Mouse (Mus musculus) heart, adult 2 months (tissue): Measurements from ENCODE around the gene Bri3bp.

Experiments used
- CTCF ChIP-seq: fragments of 200-600 bp; IDR thresholded peaks from 2 replicates; pipeline ENCODE4 v1.8.1; 2022; ENCODE audit warnings: antibody characterized with exemption, mild to moderate bottlenecking, moderate library complexity
- EP300 ChIP-seq: fragments of 200-500 bp; IDR thresholded peaks from 2 replicates; pipeline ENCODE4 v1.6.1; 2011; ENCODE audit warnings: low read depth, low read length, control low read depth; ENCODE audit not compliant: insufficient read depth
- POLR2A ChIP-seq: fragments of 200-500 bp; IDR thresholded peaks from 2 replicates; pipeline ENCODE4 v1.6.1; 2011; ENCODE audit warnings: mild to moderate bottlenecking, low read depth, low read length, control low read depth; ENCODE audit not compliant: insufficient read depth

DNA sequence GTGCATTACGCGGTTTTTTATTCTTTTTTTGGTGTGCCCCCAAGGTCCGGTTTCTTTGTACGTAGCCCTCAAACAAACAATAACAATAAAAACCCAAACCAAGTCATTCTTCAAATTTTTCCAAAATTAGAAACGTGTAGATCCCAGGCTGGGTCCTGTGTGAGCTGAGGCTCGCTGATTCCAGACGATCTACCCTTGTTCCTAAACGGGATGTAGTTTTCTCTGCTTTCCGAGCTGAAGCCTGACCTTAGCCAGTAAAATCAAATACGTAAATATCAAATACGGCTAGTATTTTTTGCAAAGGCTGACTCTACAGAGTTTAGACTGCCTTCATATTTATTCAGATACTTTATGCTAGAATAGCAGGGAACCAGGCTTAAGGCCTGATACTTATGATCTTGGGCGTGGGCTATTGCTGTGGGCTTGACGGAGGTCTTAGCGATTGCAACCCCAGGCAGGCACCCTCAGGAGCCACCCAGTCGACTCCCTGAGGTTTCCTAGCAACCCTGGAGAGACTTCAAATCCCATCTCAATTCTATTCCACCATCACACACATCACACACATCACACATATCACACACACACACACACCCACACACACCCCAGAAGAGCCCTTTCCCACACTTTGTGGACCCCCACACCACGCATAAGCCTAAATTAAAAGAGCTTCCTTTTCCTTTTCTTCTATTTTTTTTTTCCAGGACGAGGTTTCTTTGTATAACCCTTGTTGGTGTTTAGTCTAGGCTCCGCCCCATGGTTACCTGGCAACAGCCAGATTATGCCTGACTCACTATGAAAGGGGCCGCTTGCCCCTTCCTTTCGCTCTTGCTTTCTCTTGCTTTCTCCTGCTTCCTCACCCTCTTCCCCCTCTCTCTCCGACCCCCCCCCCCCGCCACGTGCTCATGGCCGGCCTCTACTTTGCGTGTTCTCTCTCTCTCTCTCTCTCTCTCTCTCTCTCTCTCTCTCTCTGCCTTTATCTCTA, 47.5 kb upstream of the Bri3bp start:
- TF ChIP-seq POLR2A, result peak; percentile 34; the same call in 1 of the 2 replicates
- no peak for TF ChIP-seq CTCF
- no peak; the same call in 1 of the 2 replicates for TF ChIP-seq EP300
